Mouse (Mus musculus) CH12.LX (cell line): ENCODE results near the gene Gfod2. TPM values are rescaled to one million over a fixed set of nuclear protein-coding genes. Genes with fewer than 3 reads are reported as not detected.

Experiments used
- DNase-seq: peaks from one replicate; pipeline ENCODE4 v3.0.0-alpha.2; 2013; ENCODE audit errors: extremely low read depth
- H3K27ac ChIP-seq: 2 replicates; pipeline ENCODE4 v1.5.1; 2012; ENCODE audit warnings: low read depth, mild to moderate bottlenecking, control low read depth, moderate library complexity; ENCODE audit not compliant: insufficient read depth
- H3K27me3 ChIP-seq: replicated peaks from 2 replicates; pipeline ENCODE3; 2012; ENCODE audit warnings: inconsistent platforms
- H3K36me3 ChIP-seq, 2 experiments: replicated peaks in 1 of 2; 2 replicates each; pipeline versions ENCODE3 to v1.6.1; 2012; ENCODE audit warnings: inconsistent platforms in 1 of 2, low read length in 1 of 2, mild to moderate bottlenecking in 1 of 2, mixed read lengths in 1 of 2, moderate library complexity in 1 of 2; ENCODE audit not compliant: control insufficient read depth in 1 of 2, insufficient read depth in 1 of 2
- H3K4me1 ChIP-seq, 2 experiments: 2 replicates each; pipeline ENCODE4 v1.6.1; 2012; ENCODE audit warnings: inconsistent platforms in 1 of 2, moderate library complexity in 1 of 2; ENCODE audit not compliant: insufficient read depth in 2 of 2, control insufficient read depth in 1 of 2
- H3K4me2 ChIP-seq: 2 replicates; pipeline ENCODE4 v1.6.1; 2012; ENCODE audit warnings: low read depth, mild to moderate bottlenecking, control low read depth; ENCODE audit not compliant: poor library complexity, insufficient read depth, severe bottlenecking
- H3K4me3 ChIP-seq, 3 experiments: fragments of 150-350 bp in 1 of 3; sonication (generic) in 1 of 3; replicated peaks in 1 of 3; 2 replicates each; pipeline versions ENCODE3 to v1.5.1; 2011 to 2012; ENCODE audit warnings: low read depth in 2 of 3, low read length in 2 of 3, mild to moderate bottlenecking in 2 of 3, moderate library complexity in 2 of 3, control low read depth in 1 of 3, improper control_type of control experiment in 1 of 3, inconsistent platforms in 1 of 3, mixed read lengths in 1 of 3; ENCODE audit not compliant: poor library complexity in 1 of 3
- H3K79me2 ChIP-seq: replicated peaks from 2 replicates; pipeline ENCODE4 v1.6.1; 2012; ENCODE audit warnings: mild to moderate bottlenecking, moderate library complexity; ENCODE audit not compliant: control insufficient read depth, poor library complexity, insufficient read depth, severe bottlenecking; ENCODE audit errors: extremely low read depth
- H3K9ac ChIP-seq: 2 replicates; pipeline ENCODE4 v1.6.1; 2012; ENCODE audit warnings: low read depth, mild to moderate bottlenecking, control low read depth, moderate library complexity; ENCODE audit not compliant: insufficient read depth
- H3K9me3 ChIP-seq: replicated peaks from 2 replicates; pipeline ENCODE3; 2012; ENCODE audit warnings: low read length, inconsistent platforms, mixed read lengths
- BHLHE40 ChIP-seq: IDR thresholded peaks from 2 replicates; pipeline ENCODE4 v1.6.1; 2011; ENCODE audit warnings: mild to moderate bottlenecking, low read depth, low read length, improper control_type of control experiment
- CHD1 ChIP-seq: IDR thresholded peaks from 2 replicates; pipeline ENCODE4 v1.6.1; 2012; ENCODE audit warnings: low read depth, low read length, improper control_type of control experiment, inconsistent platforms
- CTCF ChIP-seq, 2 experiments: IDR thresholded peaks in 1 of 2; conservative IDR thresholded peaks in 1 of 2; 2 replicates each; pipeline ENCODE4 v1.5.1; 2011 to 2012; ENCODE audit warnings: low read depth in 2 of 2, low read length in 2 of 2, improper control_type of control experiment in 1 of 2, inconsistent platforms in 1 of 2, mild to moderate bottlenecking in 1 of 2, moderate library complexity in 1 of 2
- ELF1 ChIP-seq: IDR thresholded peaks from 2 replicates; pipeline ENCODE4 v1.6.1; 2014; ENCODE audit warnings: low read depth, mild to moderate bottlenecking, inconsistent platforms, low read length, improper control_type of control experiment
- EP300 ChIP-seq: IDR thresholded peaks from 2 replicates; pipeline ENCODE4 v1.6.1; 2011; ENCODE audit warnings: low read length, improper control_type of control experiment
- GABPA ChIP-seq: IDR thresholded peaks from 2 replicates; pipeline ENCODE4 v1.6.1; 2012; ENCODE audit warnings: low read depth, low read length, improper control_type of control experiment, inconsistent platforms; ENCODE audit not compliant: insufficient replicate concordance
- IRF4 ChIP-seq: IDR thresholded peaks from 2 replicates; pipeline ENCODE4 v1.6.1; 2014; ENCODE audit warnings: low read depth, mild to moderate bottlenecking, inconsistent platforms, low read length, improper control_type of control experiment
- JUN ChIP-seq: IDR thresholded peaks from 2 replicates; pipeline ENCODE4 v1.6.1; 2011; ENCODE audit warnings: low read depth, mild to moderate bottlenecking, low read length, improper control_type of control experiment, moderate library complexity; ENCODE audit not compliant: insufficient read depth
- MAX ChIP-seq: IDR thresholded peaks from 2 replicates; pipeline ENCODE4 v1.6.1; 2011; ENCODE audit warnings: low read length, improper control_type of control experiment
- MEF2A ChIP-seq: IDR thresholded peaks from 2 replicates; pipeline ENCODE4 v1.6.1; 2014; ENCODE audit warnings: low read depth, mild to moderate bottlenecking, inconsistent platforms, low read length, improper control_type of control experiment, borderline replicate concordance
- MXI1 ChIP-seq: IDR thresholded peaks from 2 replicates; pipeline ENCODE4 v1.6.1; 2011; ENCODE audit warnings: mild to moderate bottlenecking, low read depth, low read length, improper control_type of control experiment
- MYC ChIP-seq: IDR thresholded peaks from 2 replicates; pipeline ENCODE4 v1.6.1; 2011; ENCODE audit warnings: low read depth, mild to moderate bottlenecking, improper control_type of control experiment, low read length
- NRF1 ChIP-seq: IDR thresholded peaks from 2 replicates; pipeline ENCODE4 v1.6.1; 2014; ENCODE audit warnings: low read depth, mild to moderate bottlenecking, inconsistent platforms, low read length, improper control_type of control experiment, moderate library complexity
- PAX5 ChIP-seq: IDR thresholded peaks from 2 replicates; pipeline ENCODE4 v1.6.1; 2012; ENCODE audit warnings: low read length, inconsistent platforms, mixed read lengths
- POLR2A ChIP-seq: IDR thresholded peaks from 2 replicates; pipeline ENCODE4 v1.6.1; 2011; ENCODE audit warnings: low read depth, mild to moderate bottlenecking, improper control_type of control experiment, low read length
- POLR2AphosphoS2 ChIP-seq: IDR thresholded peaks from 2 replicates; pipeline ENCODE4 v1.6.1; 2011; ENCODE audit warnings: low read depth, low read length, improper control_type of control experiment
- RAD21 ChIP-seq: IDR thresholded peaks from 2 replicates; pipeline ENCODE4 v1.6.1; 2011; ENCODE audit warnings: low read depth, mild to moderate bottlenecking, low read length, improper control_type of control experiment, moderate library complexity
- RCOR1 ChIP-seq: conservative IDR thresholded peaks from 2 replicates; pipeline ENCODE4 v1.6.1; 2012; ENCODE audit warnings: low read depth, mild to moderate bottlenecking, inconsistent platforms, low read length, improper control_type of control experiment
- USF2 ChIP-seq: conservative IDR thresholded peaks from 2 replicates; pipeline ENCODE4 v1.6.1; 2011; ENCODE audit warnings: low read depth, low read length, improper control_type of control experiment
- ZNF384 ChIP-seq: IDR thresholded peaks from 2 replicates; pipeline ENCODE4 v1.6.1; 2012; ENCODE audit warnings: low read depth, low read length, improper control_type of control experiment, inconsistent platforms
- dilution Hi-C: fragments of 300-500 bp; cut with MboI; formaldehyde crosslinking; loops from 2 replicates; pipeline ENCODE4 v1.14.3; 2020; ENCODE audit warnings: low sequenced_read_pairs; ENCODE audit not compliant: extremely low pct_unique_long_range_greater_than_20kb, extremely low pct_ligation_motif_present
- in situ Hi-C: fragments of 300-500 bp; cut with MboI; formaldehyde crosslinking; loops from 3 replicates; pipeline ENCODE4 v1.14.3; 2019; ENCODE audit warnings: low sequenced_read_pairs, low pct_ligation_motif_present, low pct_unique_long_range_greater_than_20kb, mixed read lengths
- polyA plus RNA-seq: library from polyadenylated mRNA; unstranded; fragments of >175 nt; gene quantifications from 2 replicates; pipeline ENCODE4 v1.2.1, GENCODE M21; 2012; ENCODE audit warnings: low read depth; ENCODE audit not compliant: insufficient read length
- total RNA-seq, 2 experiments: library from RNA; depleted of rRNA; stranded (reverse); fragments of 300-350 nt in 1 of 2; fragments of >200 nt in 1 of 2; gene quantifications; 2 replicates each; pipeline ENCODE4 v1.2.3; 2012 to 2014

The Gfod2 gene
- total and polyA plus RNA-seq, 3 experiments = 1.7 to 3.1 (median 3.1) TPM

GRCm38 (mm10) chr8:105753916-105754315 is 4.5 kb downstream of the Gfod2 start:
- in situ Hi-C loops (no loop called here), dilution Hi-C loops (no loop called here)
- Histone ChIP-seq H3K27me3 (no peaks in the 10 kb centered on the region), H3K4me2 (no peak overlapping the region), H3K9me3 (no peaks in the 10 kb centered on the region), H3K27ac (no peak overlapping the region), H3K36me3 (peaks cover 0 to 2% of the 10 kb centered on the region in 2 experiments), H3K79me2 (no peaks in the 10 kb centered on the region), H3K9ac (no peak overlapping the region), H3K4me3 (no peak overlapping the region), H3K4me1 (peaks cover 2 to 7% of the 10 kb centered on the region in 2 experiments; a peak in 3 of 4 replicates)
- no peak for TF ChIP-seq MXI1
- TF ChIP-seq PAX5 = no peak
- no peak for DNase-seq

- no peak for DNase-seq
- Histone ChIP-seq H3K9me3 (no peaks in the 10 kb centered on the region), H3K4me3 (no peak overlapping the region), H3K27ac (no peak overlapping the region), H3K27me3 (no peaks in the 10 kb centered on the region), H3K79me2 (no peaks in the 10 kb centered on the region), H3K9ac (no peak overlapping the region), H3K4me1 (peaks cover 9 to 14% of the 10 kb centered on the region in 2 experiments), H3K4me2 (no peak overlapping the region), H3K36me3 (peaks cover 0 to 2% of the 10 kb centered on the region in 2 experiments)
- dilution Hi-C loops = no loop called here
- TF ChIP-seq PAX5 (no peak), GABPA (no peak), MAX (no peak), CTCF (conservative IDR thresholded peaks at IDR 0.05 in 1 of 2, IDR thresholded peaks at IDR 0.05 in 1 of 2; ENCODE audit: low read depth in 2 of 2, low read length in 2 of 2) (no peak), ZNF384 (no peak), JUN (no peak), USF2 (no peak), MEF2A (no peak)
- in situ Hi-C loops = no loop called here
Observed at GRCm38 (mm10) chr8:105750606-105751005, 7.9 kb downstream of the Gfod2 start.

- in situ Hi-C loops (no loop called here), dilution Hi-C loops (no loop called here)
- Histone ChIP-seq H3K9ac (no peak overlapping the region), H3K36me3 (no peaks in the 10 kb centered on the region), H3K4me2 (no peak overlapping the region), H3K27ac (no peak overlapping the region), H3K79me2 (no peaks in the 10 kb centered on the region), H3K27me3 (no peaks in the 10 kb centered on the region), H3K9me3 (no peaks in the 10 kb centered on the region), H3K4me3 (no peak overlapping the region), H3K4me1 (peaks cover 14 to 42% of the 10 kb centered on the region in 2 experiments)
- no peak for TF ChIP-seq EP300
- TF ChIP-seq CTCF (conservative IDR thresholded peaks at IDR 0.05 in 1 of 2, IDR thresholded peaks at IDR 0.05 in 1 of 2; ENCODE audit: low read depth in 2 of 2, low read length in 2 of 2) = no peak
- TF ChIP-seq RCOR1 = no peak
- no peak for TF ChIP-seq POLR2A
- TF ChIP-seq POLR2AphosphoS2 = no peak
- no peak for TF ChIP-seq ELF1
- no peak for TF ChIP-seq IRF4
- no peak for TF ChIP-seq CHD1
- TF ChIP-seq MEF2A = no peak
- no peak for TF ChIP-seq BHLHE40
- TF ChIP-seq NRF1 = no peak
- TF ChIP-seq MYC = no peak
- TF ChIP-seq RAD21 = no peak
- TF ChIP-seq MXI1 = no peak
- DNase-seq = peak; percentile 32
Observed at GRCm38 (mm10) chr8:105743301-105743700, 15.2 kb downstream of the Gfod2 start.
